Mouse (Mus musculus): ENCODE measurements around the gene Rad17.

DNA sequence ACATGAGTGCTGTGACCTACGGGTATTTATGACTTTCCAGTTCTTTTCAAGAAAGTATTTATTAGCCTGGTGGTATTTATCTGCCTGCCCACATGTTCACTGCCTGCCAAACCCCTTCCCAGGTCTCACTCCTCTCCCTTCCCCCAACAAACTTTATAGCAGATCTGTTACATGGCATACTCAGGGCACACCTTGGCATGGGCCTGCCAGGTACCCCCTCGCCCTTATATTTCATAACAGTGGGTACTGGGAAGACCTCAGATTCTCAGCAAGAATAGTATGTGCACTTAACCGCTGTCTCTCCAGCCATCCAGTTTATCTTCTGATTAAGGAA is 55.3 kb downstream of the Rad17 start:
- no peak for TF ChIP-seq CTCF (conservative IDR thresholded peaks at IDR 0.05; ENCODE audit: low read length)
- TF ChIP-seq POU5F1 (IDR thresholded peaks at IDR 0.05; ENCODE audit: borderline replicate concordance, low read length), result no peak
- TF ChIP-seq NANOG (IDR thresholded peaks at IDR 0.05; ENCODE audit: borderline replicate concordance, low read length), result no peak

Data from E14TG2a.4 (cell line).